Mouse (Mus musculus) small intestine, adult 2 months (tissue): ENCODE data around the gene Pef1. TPM values are rescaled to one million over a fixed set of nuclear protein-coding genes. Genes with fewer than 3 reads are reported as not detected.

Experiments used
- H3K27ac ChIP-seq: fragments of 200-500 bp; 2 replicates; pipeline ENCODE4 v1.5.1; 2012; ENCODE audit warnings: low read depth, low read length, control low read depth, inconsistent platforms; ENCODE audit not compliant: insufficient read depth
- H3K27me3 ChIP-seq: fragments of 200-500 bp; 2 replicates; pipeline ENCODE4 v1.6.1; 2012; ENCODE audit warnings: mild to moderate bottlenecking, moderate library complexity, low read length, inconsistent platforms; ENCODE audit not compliant: control insufficient read depth, insufficient read depth
- H3K36me3 ChIP-seq: fragments of 200-500 bp; 2 replicates; pipeline ENCODE4 v1.6.1; 2012; ENCODE audit warnings: mild to moderate bottlenecking, low read length, control low read depth, inconsistent platforms; ENCODE audit not compliant: control insufficient read depth, insufficient read depth
- H3K4me1 ChIP-seq: fragments of 200-500 bp; 2 replicates; pipeline ENCODE4 v1.6.1; 2012; ENCODE audit warnings: low read length, inconsistent platforms, mixed read lengths; ENCODE audit not compliant: control insufficient read depth, insufficient read depth, insufficient read length
- H3K4me3 ChIP-seq: fragments of 200-500 bp; 2 replicates; pipeline ENCODE4 v1.5.1; 2012; ENCODE audit warnings: low read depth, mild to moderate bottlenecking, control low read depth, inconsistent platforms, low read length, moderate library complexity
- CTCF ChIP-seq: fragments of 200-500 bp; IDR thresholded peaks from 2 replicates; pipeline ENCODE4 v1.5.1; 2012; ENCODE audit warnings: low read depth, mild to moderate bottlenecking, control low read depth, inconsistent platforms, low read length, moderate library complexity, mixed read lengths; ENCODE audit not compliant: insufficient replicate concordance, insufficient read length; ENCODE audit errors: extremely low read depth
- POLR2A ChIP-seq: fragments of 200-500 bp; IDR thresholded peaks from 2 replicates; pipeline ENCODE4 v1.6.1; 2012; ENCODE audit warnings: low read depth, mild to moderate bottlenecking, control low read depth, inconsistent platforms, low read length, moderate library complexity
- WGBS: fragments of 180-500 bp; shearing (Covaris S2); methylation state at CpG from one replicate; pipeline ENCODE4 v1.1.7; 2018; 5-methylcytosine and 5-hydroxymethylcytosine counted together
- polyA plus RNA-seq: library from polyadenylated mRNA; depleted of rRNA; stranded (reverse); fragments of >200 nt; gene quantifications from 2 replicates; pipeline ENCODE4 v1.2.3, GENCODE M21; 2012

Gene Pef1
- polyA plus RNA-seq, 1 experiment, result 171 TPM

GRCm38 (mm10) chr4:130110091-130110490, 7.7 kb downstream of the Pef1 start:
- TF ChIP-seq CTCF (no peak), POLR2A (no peak)
- WGBS, result 50% methylated on average over 7 of the region's 7 CpGs
- peak overlapping the region; percentile 66 for H3K27ac ChIP-seq
- H3K27me3 ChIP-seq, result no peaks in the 10 kb centered on the region
- H3K4me1 ChIP-seq, result peaks cover 32% of the 10 kb centered on the region
- peak overlapping the region; percentile 22 for H3K4me3 ChIP-seq
- peaks cover 14% of the 10 kb centered on the region for H3K36me3 ChIP-seq

DNA sequence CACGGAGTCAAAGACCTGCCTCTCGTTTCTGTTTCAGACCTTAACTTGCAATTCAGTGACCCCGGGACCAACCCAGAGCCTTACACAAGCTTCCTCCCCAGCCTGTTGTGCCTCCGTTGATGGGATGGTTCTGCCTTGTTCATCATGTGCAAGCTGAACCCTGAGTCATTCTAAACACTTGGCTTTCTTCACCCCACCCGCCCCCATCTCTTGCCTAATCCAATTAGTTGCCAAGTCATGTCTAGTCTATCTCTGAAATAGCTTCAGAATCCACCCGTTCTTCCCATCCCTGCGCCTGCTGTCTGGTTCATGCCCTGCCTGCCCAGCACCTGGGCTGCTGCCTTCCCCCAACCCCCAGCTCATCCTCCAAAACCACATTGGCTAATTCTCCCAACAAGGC, 9.9 kb downstream of the Pef1 start:
- TF ChIP-seq POLR2A (no peak), CTCF (no peak)
- WGBS, result 61% methylated on average over 7 of the region's 7 CpGs
- H3K27ac ChIP-seq, result no peak overlapping the region
- no peak overlapping the region for H3K4me3 ChIP-seq
- H3K27me3 ChIP-seq, result no peaks in the 10 kb centered on the region
- peaks cover 26% of the 10 kb centered on the region for H3K4me1 ChIP-seq
- peaks cover 22% of the 10 kb centered on the region for H3K36me3 ChIP-seq

GRCm38 (mm10) chr4:130112732-130113131, 10.4 kb downstream of the Pef1 start:
- peaks cover 23% of the 10 kb centered on the region for H3K36me3 ChIP-seq
- no peak overlapping the region for H3K4me3 ChIP-seq
- H3K27me3 ChIP-seq, result no peaks in the 10 kb centered on the region
- H3K27ac ChIP-seq, result no peak overlapping the region
- H3K4me1 ChIP-seq, result peaks cover 26% of the 10 kb centered on the region
- TF ChIP-seq POLR2A (no peak), CTCF (no peak)
- 97% methylated on average over 1 of the region's 1 CpGs for WGBS

- TF ChIP-seq POLR2A, result no peak
- no peak for TF ChIP-seq CTCF
- no peak overlapping the region for H3K27ac ChIP-seq
- 55% methylated on average over 4 of the region's 4 CpGs for WGBS
- H3K27me3 ChIP-seq, result no peaks in the 10 kb centered on the region
- peaks cover 51% of the 10 kb centered on the region for H3K36me3 ChIP-seq
- H3K4me1 ChIP-seq, result peaks cover 5% of the 10 kb centered on the region; the same call in 1 of the 2 replicates
- no peak overlapping the region for H3K4me3 ChIP-seq
These were observed 18.4 kb downstream of the Pef1 start for GRCm38 (mm10) chr4:130120752-130121151.

DNA sequence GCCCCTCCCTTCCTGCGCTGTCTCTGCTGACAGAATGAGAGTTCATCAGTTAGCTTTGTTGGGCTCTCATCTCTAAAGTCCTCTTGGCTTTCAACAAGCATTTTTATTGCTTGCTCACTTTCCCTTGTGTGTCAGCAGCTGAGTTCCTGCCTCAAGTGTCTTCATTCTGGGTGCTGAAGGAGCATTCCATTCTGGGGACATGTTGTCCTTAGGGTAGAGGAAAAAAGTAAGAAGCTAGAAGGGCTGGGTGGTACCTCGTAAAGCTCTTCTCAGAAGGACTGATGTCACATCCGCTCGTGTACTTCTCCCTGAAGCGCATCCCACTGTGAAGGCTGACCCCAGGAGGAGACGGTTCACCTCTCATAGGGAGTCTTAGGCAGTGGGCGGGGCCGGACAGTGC, 19.2 kb downstream of the Pef1 start:
- Histone ChIP-seq H3K4me3 (no peak overlapping the region), H3K36me3 (peaks cover 56% of the 10 kb centered on the region), H3K27me3 (no peaks in the 10 kb centered on the region), H3K27ac (no peak overlapping the region), H3K4me1 (peaks cover 5% of the 10 kb centered on the region; the same call in 1 of the 2 replicates)
- 87% methylated on average over 8 of the region's 8 CpGs for WGBS
- TF ChIP-seq POLR2A (no peak), CTCF (no peak)

DNA sequence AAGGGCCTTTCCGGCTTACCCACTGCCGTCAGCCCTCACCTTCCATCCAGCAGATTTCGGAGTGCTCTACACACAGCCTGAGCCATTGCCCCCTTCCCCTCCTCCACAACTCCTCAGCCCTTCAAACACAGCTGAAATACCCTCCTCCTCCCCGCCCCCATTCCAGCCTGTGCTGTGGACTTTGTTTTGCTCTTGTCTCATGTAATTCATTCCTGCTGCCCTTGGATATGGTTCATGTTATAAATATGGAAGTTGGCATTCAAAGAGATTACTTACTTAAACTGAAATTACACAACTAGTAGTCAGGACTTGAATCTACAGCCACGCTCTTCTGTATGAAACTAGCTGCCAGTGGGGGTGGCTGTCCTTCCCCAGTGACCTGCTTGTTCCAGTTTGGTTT, 20.7 kb downstream of the Pef1 start:
- H3K4me3 ChIP-seq, result no peak overlapping the region
- H3K36me3 ChIP-seq, result peaks cover 66% of the 10 kb centered on the region
- no peak overlapping the region for H3K27ac ChIP-seq
- WGBS, result 89% methylated on average over 5 of the region's 5 CpGs
- TF ChIP-seq POLR2A, result no peak
- no peak for TF ChIP-seq CTCF
- H3K4me1 ChIP-seq, result peaks cover 7% of the 10 kb centered on the region
- no peaks in the 10 kb centered on the region for H3K27me3 ChIP-seq

GRCm38 (mm10) chr4:130124110-130124509, 21.8 kb downstream of the Pef1 start:
- Histone ChIP-seq H3K27ac (no peak overlapping the region), H3K4me1 (peaks cover 9% of the 10 kb centered on the region), H3K4me3 (no peak overlapping the region), H3K36me3 (peaks cover 70% of the 10 kb centered on the region), H3K27me3 (no peaks in the 10 kb centered on the region)
- TF ChIP-seq POLR2A (no peak), CTCF (no peak)
- WGBS, result 94% methylated on average over 4 of the region's 4 CpGs

- peaks cover 18% of the 10 kb centered on the region for H3K4me1 ChIP-seq
- H3K27me3 ChIP-seq, result no peaks in the 10 kb centered on the region
- H3K4me3 ChIP-seq, result no peak overlapping the region
- WGBS, result 76% methylated on average over 6 of the region's 6 CpGs
- no peak overlapping the region for H3K27ac ChIP-seq
- H3K36me3 ChIP-seq, result peaks cover 70% of the 10 kb centered on the region
- no peak for TF ChIP-seq CTCF
- TF ChIP-seq POLR2A, result no peak
These were observed 22.8 kb downstream of the Pef1 start for GRCm38 (mm10) chr4:130125164-130125563.
